Mouse (Mus musculus): ENCODE results near the gene Tcirg1. TPM values are rescaled to one million over a fixed set of nuclear protein-coding genes. Genes with fewer than 3 reads are reported as not detected.

Tcirg1 gene
- total RNA-seq, 2 experiments from 2014 or later, result 80.5 to 91.9 TPM

DNA sequence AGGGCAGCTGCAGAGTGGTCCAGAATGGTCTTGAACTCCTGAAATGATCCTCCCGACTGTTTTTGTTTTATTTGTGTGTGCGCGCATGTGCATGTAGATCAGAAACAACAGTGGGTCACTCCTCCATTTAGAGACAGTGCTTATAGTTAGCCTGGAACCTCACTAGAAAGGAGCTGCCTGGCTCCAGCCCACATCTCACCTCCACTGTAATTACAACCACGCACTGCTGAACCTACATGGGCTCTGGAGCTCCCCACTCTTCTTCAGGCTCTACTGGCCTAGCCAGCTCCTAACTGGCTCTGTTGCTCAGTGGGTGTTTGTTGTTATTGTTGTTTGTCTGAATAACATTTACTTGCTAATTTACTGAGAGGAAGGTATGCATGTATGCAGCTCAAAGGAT lies 7.3 kb downstream of the Tcirg1 start:
- no peak for DNase-seq (ENCODE audit: low spot score in 2 of 2)

DNA sequence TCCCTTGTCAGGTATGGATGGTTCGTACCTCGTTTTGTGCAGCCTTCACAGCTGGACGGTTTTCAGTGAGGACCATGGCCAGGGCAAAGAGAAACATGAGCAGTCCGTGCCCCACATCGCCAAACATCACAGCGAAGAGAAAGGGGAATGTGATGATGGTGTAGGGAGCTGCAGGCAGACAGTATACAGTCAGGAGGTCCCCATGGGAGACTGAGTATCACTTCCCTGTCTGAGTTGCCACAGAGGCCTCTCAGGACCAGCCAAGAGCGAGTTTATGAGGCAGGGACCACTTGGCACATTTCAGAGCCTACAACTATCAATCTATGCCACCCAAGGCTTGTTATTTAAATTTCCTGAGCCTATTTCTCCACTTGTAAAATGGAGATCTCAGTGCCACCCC lies 8.0 kb downstream of the Tcirg1 start:
- DNase-seq (ENCODE audit: low spot score in 2 of 2), result no peak

DNA sequence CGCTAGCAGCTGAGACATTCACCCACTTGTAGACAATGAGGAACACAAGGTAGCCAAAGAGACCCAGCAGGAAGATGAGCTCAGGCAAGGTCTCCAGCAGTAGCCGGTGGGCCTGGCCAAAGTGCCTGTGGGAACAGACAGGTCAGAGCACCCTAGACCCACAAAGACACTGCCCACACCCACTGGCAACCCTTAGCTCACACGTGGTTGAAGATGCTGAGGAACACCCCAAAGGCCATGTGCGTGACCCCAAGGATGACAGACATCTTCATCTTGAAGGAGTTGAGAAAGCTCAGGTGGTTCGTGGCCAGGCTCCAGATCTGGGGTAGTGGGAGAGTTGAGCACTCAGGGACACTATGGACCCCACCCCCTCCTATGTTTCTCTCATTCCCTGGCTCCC lies 9.4 kb downstream of the Tcirg1 start:
- DNase-seq (ENCODE audit: low spot score in 2 of 2), result no peak

DNA sequence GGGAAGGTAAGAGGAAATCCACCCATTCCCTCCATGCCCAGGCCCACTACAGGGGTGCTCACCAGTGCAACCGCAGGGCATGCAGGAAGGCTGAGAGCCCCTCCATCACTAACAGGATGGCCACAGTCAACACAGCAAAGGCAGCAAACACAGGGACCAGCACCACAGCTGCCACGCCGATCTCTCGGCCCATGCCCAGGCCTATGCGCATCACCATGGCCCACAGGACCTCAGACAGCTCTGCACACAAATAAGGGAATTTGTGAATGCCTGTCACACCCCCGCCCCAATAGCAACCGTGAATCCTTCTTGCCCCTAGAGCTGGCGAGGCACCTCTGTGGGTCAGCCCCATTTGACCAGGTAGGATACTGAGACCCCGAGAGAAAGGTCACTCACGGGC lies 10.7 kb downstream of the Tcirg1 start:
- DNase-seq (ENCODE audit: low spot score in 2 of 2), result no peak

DNA sequence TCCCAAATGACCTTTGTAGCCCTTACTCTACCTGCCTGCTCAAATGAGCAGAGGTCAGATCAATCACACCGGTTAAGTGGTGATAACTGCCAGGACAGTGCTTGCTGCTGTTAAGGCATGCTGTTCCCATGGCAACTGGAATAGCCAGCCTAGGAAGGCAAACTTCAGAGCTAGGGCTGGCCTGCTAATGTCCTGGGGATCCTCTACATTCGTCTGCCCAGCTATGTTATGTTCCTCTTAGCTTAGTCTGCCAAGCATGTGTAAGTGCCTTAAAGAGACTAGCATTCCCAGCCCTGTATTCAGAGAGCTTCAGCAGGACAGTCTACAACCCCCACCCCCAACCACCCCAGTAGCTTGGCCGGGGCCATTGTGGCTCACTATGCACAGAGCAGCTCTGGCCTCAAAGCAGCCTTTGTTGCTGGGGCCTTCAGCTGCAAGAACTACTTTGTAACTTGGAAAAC lies 11.7 kb downstream of the Tcirg1 start:
- no peak for DNase-seq (ENCODE audit: low spot score in 2 of 2)

DNA sequence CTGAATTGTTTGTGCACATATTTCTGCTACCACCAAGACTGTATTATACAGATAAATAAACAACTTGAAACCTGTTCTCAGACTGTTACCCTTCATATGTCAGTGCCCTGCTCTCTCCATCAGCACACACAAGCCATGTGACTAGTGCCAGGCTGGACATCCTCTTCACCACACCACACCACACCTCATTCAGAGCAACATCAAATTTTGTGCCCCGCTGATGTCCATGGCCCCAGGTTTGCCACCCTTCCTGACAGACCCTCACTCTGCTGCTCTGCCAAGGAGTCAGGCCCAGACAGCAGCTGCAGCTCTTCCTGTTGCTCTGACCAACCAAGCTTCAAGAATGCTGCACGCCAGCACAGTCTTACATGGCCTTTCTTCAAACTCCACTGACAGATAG lies 12.6 kb downstream of the Tcirg1 start:
- no peak for DNase-seq (ENCODE audit: low spot score in 2 of 2)

DNA sequence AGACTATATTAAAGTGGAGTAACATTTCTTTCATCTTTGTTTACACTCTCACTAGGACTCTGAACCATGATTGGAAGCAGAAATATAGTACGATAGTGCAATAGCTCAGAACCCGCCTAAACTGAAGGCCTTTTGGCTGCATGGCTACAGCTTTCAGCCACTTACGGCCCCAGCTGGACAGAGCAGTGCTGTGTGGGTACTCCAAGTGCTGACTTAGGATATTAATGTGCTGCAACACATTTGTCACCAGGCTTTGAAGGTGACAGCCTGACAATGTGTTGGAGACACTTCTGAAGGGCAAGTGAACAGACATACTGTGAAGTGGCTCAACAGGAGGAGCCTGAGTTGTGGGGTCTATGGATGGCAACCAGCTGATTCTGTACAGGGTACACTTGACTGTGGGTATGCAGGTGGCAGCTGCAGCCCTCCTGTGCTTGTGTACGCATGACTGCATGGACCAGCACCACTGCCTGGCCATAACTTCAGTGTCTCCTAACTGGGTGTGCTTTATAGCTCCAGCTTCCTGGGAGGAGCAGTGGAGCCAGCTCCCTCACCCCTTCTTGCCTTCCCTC lies 13.3 kb downstream of the Tcirg1 start:
- DNase-seq (ENCODE audit: low spot score in 2 of 2), result no peak

DNA sequence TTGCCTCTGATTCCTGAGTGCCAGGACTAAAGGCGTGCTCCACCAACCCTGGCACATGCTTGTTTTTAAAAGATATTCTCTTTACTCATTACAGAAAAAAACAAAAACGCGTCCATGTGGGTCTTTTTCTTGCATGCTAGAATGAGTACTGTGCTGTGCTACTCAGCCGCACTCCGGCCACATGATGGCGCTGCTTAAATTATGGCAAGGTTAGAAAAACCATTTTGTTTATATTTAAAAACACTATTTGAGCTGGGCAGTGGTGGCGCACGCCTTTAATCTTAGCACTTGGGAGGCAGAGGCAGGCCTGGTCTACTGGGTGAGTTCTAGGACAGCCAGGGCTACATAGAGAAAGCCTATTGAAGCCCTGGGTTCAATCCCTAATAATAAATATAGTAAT lies 16.8 kb downstream of the Tcirg1 start:
- no peak for DNase-seq (ENCODE audit: low spot score in 2 of 2)

DNA sequence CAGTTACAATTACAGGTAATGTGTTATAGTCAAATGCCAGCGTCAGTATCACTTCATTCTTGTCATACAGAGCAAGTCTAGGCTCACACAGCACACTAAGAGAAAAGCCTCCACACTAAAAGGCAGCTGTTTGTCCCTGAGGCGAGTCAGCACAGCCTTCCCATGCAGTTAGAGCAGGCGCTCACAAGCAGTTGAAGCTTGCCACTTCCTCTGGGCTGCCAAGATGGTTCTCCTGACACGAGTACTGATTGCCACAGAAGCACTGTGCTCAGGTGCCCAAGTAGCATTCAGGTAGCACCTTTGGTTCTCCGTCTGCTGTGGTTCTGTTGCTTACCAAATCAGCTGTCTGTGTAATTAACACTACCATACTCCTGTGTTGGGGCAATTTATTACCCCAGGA lies 17.8 kb downstream of the Tcirg1 start:
- no peak for DNase-seq (ENCODE audit: low spot score in 2 of 2)

DNA sequence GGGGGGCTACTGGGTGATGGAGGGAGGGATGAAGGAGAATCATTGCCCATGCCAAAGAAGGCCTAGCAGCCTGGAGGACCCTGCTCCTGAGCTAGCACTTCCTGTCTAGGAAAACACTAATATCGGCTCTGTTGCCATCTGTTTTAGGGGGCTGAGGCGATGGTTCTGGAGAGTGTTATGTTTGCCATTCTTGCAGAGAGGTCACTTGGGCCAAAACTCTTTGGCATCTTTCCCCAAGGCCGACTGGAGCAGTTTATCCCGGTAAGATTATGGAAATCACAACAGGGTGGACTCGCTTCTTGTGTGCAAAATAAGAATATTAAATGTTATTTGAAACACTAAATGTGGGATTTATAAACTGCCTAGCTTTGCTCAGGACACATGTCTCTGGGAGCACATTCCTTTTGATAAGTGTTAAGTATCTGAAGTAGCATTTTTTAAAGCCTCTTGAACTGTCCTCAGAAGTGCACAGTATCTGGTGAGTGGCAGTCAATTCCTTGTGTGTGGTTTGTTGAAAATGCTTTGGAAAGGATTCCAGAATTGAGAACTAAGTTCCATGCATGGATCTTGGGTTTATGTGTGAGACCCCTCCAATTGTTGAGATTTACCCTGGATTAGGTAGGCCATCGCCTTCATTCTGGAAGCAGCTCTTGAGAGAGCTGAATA lies 22.5 kb downstream of the Tcirg1 start:
- no peak for DNase-seq (ENCODE audit: low spot score in 2 of 2)

DNA sequence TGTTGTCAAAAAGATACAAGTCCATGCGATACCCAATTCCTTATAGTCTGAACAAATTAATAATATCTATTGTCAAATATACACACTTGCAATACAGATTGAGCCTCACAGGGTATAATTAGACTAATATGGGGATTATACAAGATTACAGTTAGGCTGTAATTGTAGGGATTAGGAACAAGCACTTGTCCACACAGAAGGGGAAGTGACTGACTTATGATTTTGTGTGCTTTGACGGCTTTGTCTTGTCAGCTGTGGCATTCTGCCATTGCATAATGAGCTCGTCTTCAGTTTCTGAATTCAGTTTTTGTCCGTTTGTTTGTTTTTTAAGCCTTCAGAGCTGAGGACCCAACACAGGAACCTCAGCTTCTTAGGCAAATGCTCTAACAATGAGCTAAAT lies 24.7 kb downstream of the Tcirg1 start:
- no peak for DNase-seq (ENCODE audit: low spot score in 2 of 2)

DNA sequence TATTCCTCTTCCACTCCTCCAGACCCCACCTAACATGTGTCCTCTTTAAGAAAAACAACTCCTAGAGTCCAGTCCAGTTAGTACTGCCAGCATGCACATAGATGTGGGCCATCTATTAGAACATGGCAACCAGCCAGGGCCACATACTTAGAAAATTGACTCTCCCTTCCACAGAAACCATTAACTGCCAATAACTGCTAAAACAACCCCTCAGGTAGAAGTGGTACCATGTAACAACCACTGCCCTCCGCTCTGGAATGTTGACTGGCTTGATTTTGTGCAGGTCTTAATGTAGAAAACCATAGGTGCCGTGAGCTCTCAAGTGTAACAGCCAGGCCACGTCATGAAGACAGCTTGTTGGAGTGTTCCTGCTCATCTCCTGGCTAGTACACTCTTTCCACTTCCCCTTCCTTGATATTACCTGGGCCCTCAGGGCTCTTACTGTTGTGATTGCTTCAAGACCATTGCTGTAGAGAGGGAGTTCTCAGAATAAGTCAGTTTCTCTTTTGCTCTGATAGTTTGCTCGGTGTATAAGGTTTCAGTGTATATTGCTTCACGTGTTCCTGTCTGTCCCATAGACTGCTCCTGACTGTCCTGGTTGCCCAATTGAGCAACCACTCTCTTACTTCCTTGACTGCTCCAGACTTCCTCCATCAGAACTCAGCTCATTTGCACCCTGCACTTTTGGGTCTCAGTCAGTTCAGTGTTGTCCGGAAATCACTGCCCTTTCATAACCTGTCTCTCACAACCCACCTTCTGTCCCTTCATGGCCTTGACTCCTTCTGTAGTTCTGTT lies 26.7 kb downstream of the Tcirg1 start:
- no peak for DNase-seq (ENCODE audit: low spot score in 2 of 2)

DNA sequence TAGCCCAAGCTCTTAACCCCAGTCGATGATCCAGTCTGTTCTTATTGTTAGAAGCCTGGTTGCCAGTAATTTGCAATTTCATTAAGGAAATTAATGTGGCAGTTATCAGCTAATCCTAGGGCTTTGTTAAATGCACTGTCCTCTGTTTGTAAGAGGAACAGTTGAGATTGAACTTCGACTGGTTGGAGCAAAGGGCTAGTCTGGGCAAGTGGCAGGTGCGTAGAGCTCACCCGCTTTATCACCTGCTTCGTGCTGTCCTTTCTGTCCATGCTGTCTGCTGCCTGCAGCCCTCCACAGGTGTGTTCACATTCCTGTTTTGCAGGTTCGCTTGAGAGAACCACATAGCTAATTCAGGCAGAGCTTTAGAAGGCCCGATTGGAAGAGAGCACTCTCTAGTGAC lies 31.9 kb downstream of the Tcirg1 start:
- no peak for DNase-seq (ENCODE audit: low spot score in 2 of 2)

DNA sequence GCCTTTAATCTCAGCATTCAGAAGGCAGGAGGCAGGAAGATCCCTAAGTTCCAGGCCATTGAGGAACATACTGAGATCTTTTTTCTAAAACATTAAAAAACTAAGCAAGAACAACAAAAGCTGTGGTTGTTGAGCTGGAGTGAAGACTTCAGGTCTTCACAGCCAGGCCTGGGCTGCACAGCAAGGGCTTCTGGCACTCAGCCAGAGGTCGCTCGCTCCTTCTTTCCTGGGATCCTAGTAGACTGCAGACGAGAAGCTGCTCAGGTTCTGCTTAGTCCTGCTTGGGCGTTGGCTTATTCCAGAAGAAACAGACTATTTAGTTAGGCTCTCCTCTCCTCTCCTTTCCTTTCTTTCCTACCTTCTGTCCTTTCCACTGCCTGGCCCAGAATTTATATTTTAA lies 34.6 kb downstream of the Tcirg1 start:
- DNase-seq (ENCODE audit: low spot score in 2 of 2), result no peak

DNA sequence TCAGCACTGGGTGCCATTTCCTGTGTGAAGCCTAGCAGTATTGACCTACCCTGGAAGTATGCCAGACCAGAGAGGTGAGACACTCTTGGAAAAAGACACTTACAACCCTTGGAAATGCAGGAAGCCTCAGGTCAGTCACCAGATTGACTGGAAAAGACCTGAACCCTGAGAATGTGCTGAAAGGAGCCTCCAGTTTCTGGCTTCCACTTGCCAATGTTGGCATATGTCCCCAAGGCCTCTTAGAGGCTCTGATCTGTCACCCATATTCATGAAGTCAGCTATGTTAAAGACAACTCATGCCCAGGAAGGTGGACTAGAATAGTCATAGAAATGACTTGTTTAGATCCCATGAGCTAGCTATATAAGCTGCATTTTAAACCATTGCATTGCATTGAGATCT lies 35.5 kb downstream of the Tcirg1 start:
- no peak for DNase-seq (ENCODE audit: low spot score in 2 of 2)

DNA sequence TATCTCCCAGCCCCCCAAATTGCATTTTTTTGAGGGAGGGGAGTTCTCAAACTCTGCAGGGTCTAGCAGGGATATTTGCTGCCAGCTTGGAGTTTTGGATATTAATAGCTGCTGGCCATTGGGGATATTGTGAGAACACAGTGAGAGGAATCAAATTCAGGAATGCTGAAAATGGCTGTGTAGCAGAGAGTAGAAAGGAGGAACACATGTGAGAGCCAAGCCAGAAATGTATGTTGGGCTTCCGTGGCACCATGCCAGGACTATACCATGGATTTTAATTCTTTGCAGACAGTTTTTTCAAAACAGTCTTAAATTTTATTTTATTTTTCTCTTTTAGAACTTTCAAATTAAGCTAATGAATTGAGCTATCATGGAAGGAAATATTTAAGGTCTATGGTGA lies 38.6 kb downstream of the Tcirg1 start:
- no peak for DNase-seq (ENCODE audit: low spot score in 2 of 2)

DNA sequence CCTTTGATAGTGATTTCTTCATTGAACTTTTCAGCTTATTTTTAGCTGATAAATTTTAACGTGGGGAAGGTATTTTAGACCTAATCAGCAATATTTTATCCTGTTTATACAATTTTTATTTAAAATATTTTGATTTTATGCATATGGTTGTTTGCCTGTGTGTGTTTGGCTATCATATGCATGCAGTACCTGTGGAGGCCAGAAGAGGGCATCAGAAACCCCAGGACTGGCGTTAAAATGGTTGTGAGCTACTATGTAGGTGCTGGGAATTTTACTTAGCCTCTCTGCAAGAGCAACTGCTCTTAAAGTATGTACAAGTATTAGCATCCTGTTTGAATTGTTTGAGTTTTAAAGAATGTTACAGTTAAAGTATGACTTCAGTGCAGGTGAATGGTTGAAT lies 42.0 kb downstream of the Tcirg1 start:
- no peak for DNase-seq (ENCODE audit: low spot score in 2 of 2)

DNA sequence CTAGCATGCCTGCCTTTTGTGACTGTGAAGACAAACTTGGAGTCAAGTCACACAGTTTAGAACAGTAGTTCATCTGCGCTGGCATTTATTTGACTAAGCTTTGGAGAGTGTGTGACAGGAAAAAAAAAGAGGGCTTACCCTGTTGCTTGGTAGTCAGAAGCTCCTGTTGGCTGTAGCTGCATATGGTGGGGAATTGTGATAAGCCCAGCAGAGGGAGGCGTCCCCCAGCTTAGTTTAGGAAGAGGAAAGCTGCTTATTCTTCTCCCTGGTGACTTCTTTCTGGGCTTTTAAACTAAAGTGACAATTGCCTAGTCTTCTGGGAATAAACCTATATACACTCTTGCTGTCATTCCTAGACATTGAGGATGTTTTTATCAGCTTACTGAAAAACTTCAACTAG lies 44.2 kb downstream of the Tcirg1 start:
- no peak for DNase-seq (ENCODE audit: low spot score in 2 of 2)

DNA sequence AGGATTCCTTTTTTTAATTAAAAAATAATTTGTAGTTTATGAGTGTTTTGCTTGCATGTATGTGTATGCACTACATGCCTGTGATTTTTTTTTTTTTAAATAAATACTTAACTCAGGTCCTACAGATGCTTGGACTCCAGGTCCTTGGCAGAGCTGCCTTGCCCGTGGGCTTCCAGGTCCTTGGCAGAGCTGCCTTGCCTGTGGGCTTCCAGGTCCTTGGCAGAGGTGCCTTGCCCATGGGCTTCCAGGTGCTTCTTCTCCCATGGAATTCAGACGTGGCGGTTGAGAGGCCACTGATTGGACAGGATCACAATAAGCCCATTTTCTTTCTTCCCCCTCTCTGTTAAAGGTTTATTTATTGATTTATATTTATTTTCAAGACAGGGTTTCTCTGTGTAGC lies 49.7 kb downstream of the Tcirg1 start:
- DNase-seq (ENCODE audit: low spot score in 2 of 2), result no peak

DNA sequence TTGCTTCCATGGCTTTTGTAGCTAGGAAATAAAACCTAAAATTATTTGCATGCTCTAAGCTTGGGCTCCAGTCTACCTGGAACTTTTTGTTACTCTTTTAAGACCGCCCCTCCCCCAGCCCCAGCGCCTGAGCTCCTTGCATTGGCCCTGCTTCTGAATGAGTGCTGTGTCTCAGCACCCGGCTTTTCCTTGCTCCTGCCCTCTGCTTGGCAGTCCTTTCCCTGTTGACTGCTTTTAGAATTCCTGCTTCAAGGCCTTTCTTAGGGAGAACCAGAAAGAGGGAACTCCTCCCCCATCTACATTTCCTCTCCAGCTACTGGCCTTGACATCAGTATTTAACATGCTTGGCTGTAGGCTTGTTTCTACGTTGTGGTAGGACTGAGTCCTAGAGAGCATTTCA lies 51.3 kb downstream of the Tcirg1 start:
- no peak for DNase-seq (ENCODE audit: low spot score in 2 of 2)

DNA sequence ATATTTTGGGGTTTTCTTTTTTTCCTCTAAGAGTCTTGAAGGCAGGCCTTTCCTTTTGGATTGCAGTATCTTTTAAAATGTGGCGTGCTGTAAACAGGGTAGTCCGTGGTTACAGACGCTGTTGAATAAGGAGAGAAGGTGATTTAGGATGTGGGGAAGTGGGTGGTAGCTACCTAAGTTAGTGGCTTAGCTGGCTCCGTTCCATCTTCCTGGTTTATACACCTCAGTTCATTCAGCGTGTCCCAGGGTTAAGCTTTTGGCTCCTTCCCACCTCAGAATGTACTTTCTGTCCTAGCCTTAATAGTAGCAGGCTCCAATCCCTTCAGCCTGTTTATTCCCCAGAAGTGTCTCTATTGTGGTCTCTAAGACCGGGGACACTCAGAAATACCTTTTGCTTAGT lies 51.8 kb downstream of the Tcirg1 start:
- no peak for DNase-seq (ENCODE audit: low spot score in 2 of 2)

DNA sequence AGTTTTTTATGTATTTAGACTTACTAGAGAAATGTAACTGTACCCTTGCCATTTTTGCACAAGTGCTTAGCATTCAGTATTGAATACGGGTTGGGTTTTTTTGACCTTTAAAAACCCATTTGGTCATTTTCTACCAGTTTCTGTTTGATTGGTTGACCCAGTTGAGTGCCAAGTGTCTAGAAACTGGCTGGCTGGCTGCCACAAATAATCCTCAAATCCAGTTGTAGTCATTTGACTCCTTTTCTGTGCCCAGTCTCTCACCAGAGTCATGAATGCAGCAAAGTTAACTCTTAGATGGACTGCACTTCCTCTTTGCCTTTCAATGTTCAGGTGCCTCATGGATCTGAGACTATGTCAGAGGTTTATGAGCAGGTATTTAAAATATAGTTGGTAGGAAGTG lies 53.0 kb downstream of the Tcirg1 start:
- no peak for DNase-seq (ENCODE audit: low spot score in 2 of 2)

DNA sequence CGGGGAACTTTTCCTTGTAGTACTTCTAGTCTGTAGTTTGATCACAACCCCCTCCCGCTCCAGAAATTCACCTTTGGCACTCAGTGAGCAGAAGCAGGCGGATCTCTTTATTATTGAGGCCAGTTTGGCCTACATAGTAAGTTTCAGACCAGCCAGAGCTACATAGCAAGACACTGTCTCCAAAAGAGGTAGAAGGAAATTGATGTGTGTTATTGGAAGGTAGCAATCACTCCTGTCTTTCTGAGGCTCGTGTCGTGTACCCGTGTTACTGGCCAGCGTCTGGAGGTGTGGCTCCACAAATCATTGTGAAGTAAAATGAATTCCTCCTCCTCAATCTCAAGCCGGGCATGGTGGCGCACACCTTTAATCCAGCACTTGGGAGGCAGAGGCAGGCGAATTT lies 53.8 kb downstream of the Tcirg1 start:
- no peak for DNase-seq (ENCODE audit: low spot score in 2 of 2)
